Mouse (Mus musculus): ENCODE measurements around the gene Lama1. TPM values are rescaled to one million over a fixed set of nuclear protein-coding genes. Genes with fewer than 3 reads are reported as not detected.

Gene Lama1
- polyA plus RNA-seq, 1 experiment from 2014 or later = 20.1 TPM

DNA sequence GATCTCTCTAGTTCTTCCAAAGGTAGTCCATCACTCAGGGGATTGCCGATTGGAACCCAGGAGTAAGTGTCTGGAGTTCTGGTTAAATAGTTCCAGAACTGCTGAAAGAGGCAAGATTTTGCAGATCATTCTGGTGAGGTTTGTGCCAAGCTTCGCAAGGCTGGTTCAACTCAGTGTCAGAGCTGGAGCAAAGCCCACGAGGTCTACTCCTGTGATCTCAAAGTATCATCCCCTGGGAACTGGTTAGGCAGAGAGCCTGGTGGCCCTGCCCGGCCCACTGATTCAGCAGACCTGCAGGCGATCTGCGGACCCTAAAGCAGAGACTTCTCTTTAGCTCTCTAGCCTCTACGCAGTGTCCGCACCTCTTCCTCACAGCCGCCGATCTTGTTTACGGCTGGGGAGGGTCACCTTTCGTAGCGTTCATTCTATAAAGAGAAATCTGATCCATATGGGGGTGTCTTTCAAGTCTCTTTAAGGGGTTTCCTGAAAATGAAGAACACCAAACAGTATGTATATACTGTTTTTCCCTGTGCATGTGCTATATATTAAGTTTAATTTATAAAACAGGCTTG, 10.8 kb downstream of the Lama1 start:
- Histone ChIP-seq H3K4me3 (replicated peaks; ENCODE audit: low read depth, low read length) (no peak overlapping the region), H3K4me2 (ENCODE audit: low read length) (peak overlapping the region; percentile 11; the same call in 1 of the 2 replicates), H3K9me3 (replicated peaks; ENCODE audit: low read length) (no peaks in the 10 kb centered on the region), H3K27me3 (ENCODE audit: insufficient read depth, low read length) (no peaks in the 10 kb centered on the region), H3K9ac (ENCODE audit: low read depth, low read length) (no peak overlapping the region), H3K36me3 (ENCODE audit: insufficient read depth, low read length) (no peaks in the 10 kb centered on the region), H3K4me1 (replicated peaks; ENCODE audit: insufficient read depth, low read length) (peaks cover 7% of the 10 kb centered on the region; the same call in 1 of the 2 replicates), H3K27ac (no peak overlapping the region)
- no peak for TF ChIP-seq CTCF (IDR thresholded peaks at IDR 0.05; ENCODE audit: low read depth)
- WGBS = 31% methylated on average over 13 of the region's 13 CpGs
- no peak for DNase-seq (ENCODE audit: low spot score)
- 0 out of 2 replicates have a peak, but pooled peaks have one; percentile 23 for ATAC-seq (replicated peaks; ENCODE audit: low FRiP score, low read depth)

- H3K27me3 ChIP-seq (ENCODE audit: insufficient read depth, low read length) = no peaks in the 10 kb centered on the region
- DNase-seq (ENCODE audit: low spot score) (no peak), ATAC-seq (replicated peaks; ENCODE audit: low FRiP score, low read depth) (no peak)
- peaks cover 5% of the 10 kb centered on the region; the same call in 1 of the 2 replicates for H3K4me1 ChIP-seq (replicated peaks; ENCODE audit: insufficient read depth, low read length)
- H3K36me3 ChIP-seq (ENCODE audit: insufficient read depth, low read length) = no peaks in the 10 kb centered on the region
- H3K9ac ChIP-seq (ENCODE audit: low read depth, low read length) = no peak overlapping the region
- H3K4me2 ChIP-seq (ENCODE audit: low read length) = no peak overlapping the region
- 63% methylated on average over 6 of the region's 6 CpGs for WGBS
- H3K27ac ChIP-seq = no peak overlapping the region
- no peaks in the 10 kb centered on the region for H3K9me3 ChIP-seq (replicated peaks; ENCODE audit: low read length)
- no peak for TF ChIP-seq CTCF (IDR thresholded peaks at IDR 0.05; ENCODE audit: low read depth)
- no peak overlapping the region for H3K4me3 ChIP-seq (replicated peaks; ENCODE audit: low read depth, low read length)
Measured at GRCm38 (mm10) chr17:67710377-67710781, 13.3 kb downstream of the Lama1 start.

- 0 out of 2 replicates have a peak overlapping the region, but pooled peaks have one; percentile 10 for H3K27ac ChIP-seq
- TF ChIP-seq CTCF (IDR thresholded peaks at IDR 0.05; ENCODE audit: low read depth) = no peak
- WGBS = 50% methylated on average over 4 of the region's 4 CpGs
Measured at GRCm38 (mm10) chr17:67711361-67711760, 14.3 kb downstream of the Lama1 start.

DNA sequence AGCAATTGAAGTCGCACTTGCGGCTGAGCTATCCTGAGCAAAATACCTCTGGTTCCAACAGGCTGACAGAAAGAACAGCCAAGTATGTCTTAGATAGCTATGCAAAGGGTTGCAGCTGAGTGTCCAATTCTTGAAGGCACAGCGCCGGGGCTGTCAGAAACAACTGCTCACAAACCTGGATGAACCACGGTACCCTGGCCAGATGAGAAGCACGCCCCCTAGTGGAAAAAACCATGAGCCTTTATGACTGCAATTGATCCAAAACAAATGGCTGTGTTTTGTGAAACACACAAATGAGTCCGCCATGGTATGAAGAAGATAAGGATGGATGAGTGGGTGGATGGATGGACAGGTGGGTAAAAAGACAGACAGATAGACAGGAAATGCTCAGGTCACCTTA, 15.9 kb downstream of the Lama1 start:
- H3K9ac ChIP-seq (ENCODE audit: low read depth, low read length) = no peak overlapping the region
- H3K4me3 ChIP-seq (replicated peaks; ENCODE audit: low read depth, low read length) = no peak overlapping the region
- H3K9me3 ChIP-seq (replicated peaks; ENCODE audit: low read length) = no peaks in the 10 kb centered on the region
- DNase-seq (ENCODE audit: low spot score) (no peak), ATAC-seq (replicated peaks; ENCODE audit: low FRiP score, low read depth) (no peak)
- WGBS = 71% methylated on average over 7 of the region's 7 CpGs
- H3K27me3 ChIP-seq (ENCODE audit: insufficient read depth, low read length) = no peaks in the 10 kb centered on the region
- H3K27ac ChIP-seq = no peak overlapping the region
- 0 out of 2 replicates have a peak, but pooled peaks cover 7% of the 10 kb centered on the region for H3K36me3 ChIP-seq (ENCODE audit: insufficient read depth, low read length)
- TF ChIP-seq CTCF (IDR thresholded peaks at IDR 0.05; ENCODE audit: low read depth) = peak; percentile 42; the same call in 1 of the 2 replicates
- peaks cover 2% of the 10 kb centered on the region; the same call in 1 of the 2 replicates for H3K4me1 ChIP-seq (replicated peaks; ENCODE audit: insufficient read depth, low read length)
- no peak overlapping the region for H3K4me2 ChIP-seq (ENCODE audit: low read length)

More at GRCm38 (mm10) chr17:67711361-67711760, 14.3 kb downstream of the Lama1 start:
- Histone ChIP-seq H3K4me1 (replicated peaks; ENCODE audit: insufficient read depth, low read length) (peaks cover 5% of the 10 kb centered on the region; the same call in 1 of the 2 replicates), H3K9me3 (replicated peaks; ENCODE audit: low read length) (no peaks in the 10 kb centered on the region), H3K9ac (ENCODE audit: low read depth, low read length) (no peak overlapping the region), H3K27me3 (ENCODE audit: insufficient read depth, low read length) (no peaks in the 10 kb centered on the region), H3K4me2 (ENCODE audit: low read length) (no peak overlapping the region), H3K36me3 (ENCODE audit: insufficient read depth, low read length) (no peaks in the 10 kb centered on the region), H3K4me3 (replicated peaks; ENCODE audit: low read depth, low read length) (no peak overlapping the region)
- ATAC-seq (replicated peaks; ENCODE audit: low FRiP score, low read depth) = no peak
- DNase-seq (ENCODE audit: low spot score) = no peak

GRCm38 (mm10) chr17:67715466-67715865, 18.4 kb downstream of the Lama1 start:
- Histone ChIP-seq H3K27ac (no peak overlapping the region), H3K4me2 (ENCODE audit: low read length) (peak overlapping the region; percentile 21; the same call in 1 of the 2 replicates), H3K4me1 (replicated peaks; ENCODE audit: insufficient read depth, low read length) (no peaks in the 10 kb centered on the region), H3K36me3 (ENCODE audit: insufficient read depth, low read length) (0 out of 2 replicates have a peak, but pooled peaks cover 7% of the 10 kb centered on the region), H3K27me3 (ENCODE audit: insufficient read depth, low read length) (no peaks in the 10 kb centered on the region), H3K9me3 (replicated peaks; ENCODE audit: low read length) (no peaks in the 10 kb centered on the region), H3K4me3 (replicated peaks; ENCODE audit: low read depth, low read length) (no peak overlapping the region), H3K9ac (ENCODE audit: low read depth, low read length) (no peak overlapping the region)
- 56% methylated on average over 19 of the region's 19 CpGs for WGBS
- ATAC-seq (replicated peaks; ENCODE audit: low FRiP score, low read depth) (no peak), DNase-seq (ENCODE audit: low spot score) (no peak)
- TF ChIP-seq CTCF (IDR thresholded peaks at IDR 0.05; ENCODE audit: low read depth) = no peak

- no peak overlapping the region for H3K27ac ChIP-seq
Measured at GRCm38 (mm10) chr17:67722055-67722454, 25.0 kb downstream of the Lama1 start.

More at GRCm38 (mm10) chr17:67722055-67722454, 25.0 kb downstream of the Lama1 start:
- DNase-seq (ENCODE audit: low spot score) = no peak
- Histone ChIP-seq H3K9ac (ENCODE audit: low read depth, low read length) (no peak overlapping the region), H3K4me3 (replicated peaks; ENCODE audit: low read depth, low read length) (no peak overlapping the region), H3K9me3 (replicated peaks; ENCODE audit: low read length) (no peaks in the 10 kb centered on the region), H3K27me3 (ENCODE audit: insufficient read depth, low read length) (no peaks in the 10 kb centered on the region), H3K4me2 (ENCODE audit: low read length) (no peak overlapping the region), H3K4me1 (replicated peaks; ENCODE audit: insufficient read depth, low read length) (peaks cover 8% of the 10 kb centered on the region; the same call in 1 of the 2 replicates), H3K36me3 (ENCODE audit: insufficient read depth, low read length) (0 out of 2 replicates have a peak, but pooled peaks cover 5% of the 10 kb centered on the region)
- WGBS = 64% methylated on average over 7 of the region's 7 CpGs
- TF ChIP-seq CTCF (IDR thresholded peaks at IDR 0.05; ENCODE audit: low read depth) = no peak
- ATAC-seq (replicated peaks; ENCODE audit: low FRiP score, low read depth) = no peak
